Mouse (Mus musculus) myocyte (in vitro differentiated cells): ENCODE data around the gene Platr17. TPM values are rescaled to one million over a fixed set of nuclear protein-coding genes. Genes with fewer than 3 reads are reported as not detected.

ENCODE experiments used
- H3K27me3 ChIP-seq: one replicate; pipeline ENCODE4 v1.6.1; 2011; ENCODE audit not compliant: control insufficient read depth, insufficient read depth, insufficient read length
- H3K36me3 ChIP-seq: one replicate; pipeline ENCODE4 v1.6.1; 2011; ENCODE audit not compliant: control insufficient read depth, insufficient read depth
- H3K4me2 ChIP-seq: one replicate; pipeline ENCODE4 v1.6.1; 2011; ENCODE audit warnings: low read depth, control low read depth
- H3K4me3 ChIP-seq: one replicate; pipeline ENCODE4 v1.5.1; 2011; ENCODE audit warnings: mild to moderate bottlenecking, control low read depth, moderate library complexity
- H3K79me2 ChIP-seq: one replicate; pipeline ENCODE4 v1.6.1; 2011; ENCODE audit not compliant: control insufficient read depth, insufficient read depth
- H3ac ChIP-seq: one replicate; pipeline ENCODE4 v1.6.1; 2011; ENCODE audit not compliant: control insufficient read depth, insufficient read length
- CEBPB ChIP-seq: IDR thresholded peaks from 2 replicates; pipeline ENCODE4 v1.6.1; 2011; ENCODE audit warnings: mild to moderate bottlenecking, moderate library complexity; ENCODE audit not compliant: poor library complexity, insufficient read depth, severe bottlenecking
- E2F4 ChIP-seq: IDR thresholded peaks from one replicate; pipeline ENCODE4 v1.6.1; 2011; ENCODE audit warnings: mild to moderate bottlenecking, control low read depth, moderate library complexity; ENCODE audit not compliant: insufficient read depth
- MAX ChIP-seq: IDR thresholded peaks from one replicate; pipeline ENCODE4 v1.6.1; 2011; ENCODE audit warnings: low read depth, mild to moderate bottlenecking, control low read depth
- MYOD1 ChIP-seq, 3 experiments: IDR thresholded peaks; one replicate each; pipeline ENCODE4 v1.6.1; 2011; ENCODE audit warnings: control low read depth in 2 of 3, low read depth in 2 of 3, mild to moderate bottlenecking in 2 of 3, moderate library complexity in 1 of 3; ENCODE audit not compliant: insufficient read length in 2 of 3, control insufficient read depth in 1 of 3
- MYOG ChIP-seq, 3 experiments: IDR thresholded peaks; one replicate each; pipeline ENCODE4 v1.6.1; 2011; ENCODE audit warnings: control low read depth in 2 of 3, low read depth in 2 of 3, mild to moderate bottlenecking in 2 of 3; ENCODE audit not compliant: insufficient read length in 2 of 3, control insufficient read depth in 1 of 3, insufficient read depth in 1 of 3
- POLR2A ChIP-seq: IDR thresholded peaks from one replicate; pipeline ENCODE4 v1.6.1; 2011; ENCODE audit warnings: low read depth, mild to moderate bottlenecking, control low read depth, moderate library complexity; ENCODE audit not compliant: insufficient read length
- POLR2AphosphoS2 ChIP-seq: IDR thresholded peaks from one replicate; pipeline ENCODE4 v1.6.1; 2011; ENCODE audit warnings: low read depth, control low read depth; ENCODE audit not compliant: insufficient read length
- REST ChIP-seq: IDR thresholded peaks from one replicate; pipeline ENCODE4 v1.6.1; 2011; ENCODE audit warnings: mild to moderate bottlenecking, control low read depth, moderate library complexity; ENCODE audit not compliant: insufficient read depth, insufficient read length
- SRF ChIP-seq: IDR thresholded peaks from one replicate; pipeline ENCODE4 v1.6.1; 2011; ENCODE audit warnings: low read depth; ENCODE audit not compliant: control insufficient read depth, insufficient read length
- TCF12 ChIP-seq: IDR thresholded peaks from one replicate; pipeline ENCODE4 v1.6.1; 2011; ENCODE audit warnings: mild to moderate bottlenecking, control low read depth; ENCODE audit not compliant: poor library complexity, insufficient read depth, severe bottlenecking
- TCF3 ChIP-seq: IDR thresholded peaks from one replicate; pipeline ENCODE4 v1.6.1; 2011; ENCODE audit warnings: low read depth, control low read depth; ENCODE audit not compliant: insufficient read length
- USF1 ChIP-seq: IDR thresholded peaks from one replicate; pipeline ENCODE4 v1.6.1; 2011; ENCODE audit warnings: low read depth, mild to moderate bottlenecking, control low read depth, moderate library complexity
- polyA plus RNA-seq: library from polyadenylated mRNA; unstranded; fragments of >200 nt; fragmentation: generic; extraction: Trizol; gene quantifications from one replicate; pipeline ENCODE4 v1.2.1, GENCODE M21; 2012; ENCODE audit warnings: missing spikeins

Platr17 gene
- polyA plus RNA-seq, 1 experiment = 0.17 TPM

- Histone ChIP-seq H3K79me2 (peaks cover 6% of the 10 kb centered on the region), H3K27me3 (no peaks in the 10 kb centered on the region), H3K36me3 (peaks cover 11% of the 10 kb centered on the region), H3K4me3 (peak within 1 kb of the TSS; percentile 41), H3K4me2 (peak within 1 kb of the TSS; percentile 78), H3ac (no peak within 1 kb of the TSS)
- TF ChIP-seq TCF3 (no peak), E2F4 (no peak), POLR2AphosphoS2 (peak; percentile 84), POLR2A (peak; percentile 54)
Observed at GRCm38 (mm10) chr17:33915671-33916250, 10.8 kb downstream of the Platr17 start, which contains the start of the genes Tapbp and Zbtb22. TSS of gene Tapbp (plus strand) at chr17:33915899. TSS of gene Zbtb22 (plus strand) at chr17:33915904.

- H3K36me3 ChIP-seq = peaks cover 11% of the 10 kb centered on the region
- H3K4me3 ChIP-seq = peak overlapping the region; percentile 41
- TF ChIP-seq TCF3 (no peak), CEBPB (no peak), SRF (no peak), MYOD1 (IDR thresholded peaks at IDR 0.05; ENCODE audit: control insufficient read depth in 1 of 3, insufficient read length in 2 of 3, low read depth in 2 of 3) (no peak), POLR2A (no peak), E2F4 (no peak), USF1 (no peak), MAX (no peak), REST (no peak), POLR2AphosphoS2 (no peak), MYOG (IDR thresholded peaks at IDR 0.05; ENCODE audit: control insufficient read depth in 1 of 3, insufficient read depth in 1 of 3, insufficient read length in 2 of 3, low read depth in 2 of 3) (no peak), TCF12 (no peak)
- H3K79me2 ChIP-seq = peaks cover 6% of the 10 kb centered on the region
- no peak overlapping the region for H3ac ChIP-seq
- peak overlapping the region; percentile 78 for H3K4me2 ChIP-seq
- no peaks in the 10 kb centered on the region for H3K27me3 ChIP-seq
Observed at GRCm38 (mm10) chr17:33916294-33916693, 11.4 kb downstream of the Platr17 start.

- Histone ChIP-seq H3ac (no peak overlapping the region), H3K4me3 (peak overlapping the region; percentile 41), H3K79me2 (peaks cover 6% of the 10 kb centered on the region), H3K36me3 (peaks cover 11% of the 10 kb centered on the region), H3K4me2 (peak overlapping the region; percentile 78), H3K27me3 (no peaks in the 10 kb centered on the region)
- TF ChIP-seq MAX (no peak), MYOD1 (IDR thresholded peaks at IDR 0.05; ENCODE audit: control insufficient read depth in 1 of 3, insufficient read length in 2 of 3, low read depth in 2 of 3) (no peak), REST (no peak), USF1 (no peak), MYOG (IDR thresholded peaks at IDR 0.05; ENCODE audit: control insufficient read depth in 1 of 3, insufficient read depth in 1 of 3, insufficient read length in 2 of 3, low read depth in 2 of 3) (no peak), SRF (no peak), TCF12 (no peak), CEBPB (no peak), POLR2A (no peak), POLR2AphosphoS2 (no peak), E2F4 (no peak), TCF3 (no peak)
Observed at GRCm38 (mm10) chr17:33916847-33917655, 12.1 kb downstream of the Platr17 start.

- Histone ChIP-seq H3K4me2 (no peak overlapping the region), H3K79me2 (peaks cover 4% of the 10 kb centered on the region), H3K4me3 (no peak overlapping the region), H3ac (no peak overlapping the region), H3K27me3 (no peaks in the 10 kb centered on the region), H3K36me3 (peaks cover 7% of the 10 kb centered on the region)
- TF ChIP-seq CEBPB (no peak), MYOD1 (IDR thresholded peaks at IDR 0.05; ENCODE audit: control insufficient read depth in 1 of 3, insufficient read length in 2 of 3, low read depth in 2 of 3) (no peak), SRF (no peak), MYOG (IDR thresholded peaks at IDR 0.05; ENCODE audit: control insufficient read depth in 1 of 3, insufficient read depth in 1 of 3, insufficient read length in 2 of 3, low read depth in 2 of 3) (no peak), POLR2A (no peak), REST (no peak), USF1 (no peak), MAX (no peak), TCF3 (no peak), TCF12 (no peak), POLR2AphosphoS2 (no peak)
Observed at GRCm38 (mm10) chr17:33917656-33918292, 12.8 kb downstream of the Platr17 start.
